Mouse (Mus musculus) heart, embryonic 14.5 days (tissue): ENCODE results near the gene Fbl. TPM values are rescaled to one million over a fixed set of nuclear protein-coding genes. Genes with fewer than 3 reads are reported as not detected.
"Not testable (repeated sequence)": the region's sequence is repeated elsewhere in the genome, so short reads cannot be mapped to it uniquely, and the experiment has no call there.

Experiments used
- ATAC-seq: fragments of 200-750 bp; cut with Nextera tagmentation; 2 replicates; pipeline ENCODE4 v1.8.0; 2017; ENCODE audit warnings: low read depth, moderate TSS enrichment; ENCODE audit not compliant: insufficient number of reproducible peaks, insufficient read depth, low FRiP score
- H3K27ac ChIP-seq, 2 experiments: fragments of 200-500 bp in 1 of 2; fragments of 300-500 bp in 1 of 2; sonication (generic) in 1 of 2; replicated peaks in 1 of 2; 2 replicates each; pipeline ENCODE4 v1.5.1; 2012 to 2014; ENCODE audit warnings: low read depth in 2 of 2, low read length in 2 of 2, control low read depth in 1 of 2, mild to moderate bottlenecking in 1 of 2, mixed read lengths in 1 of 2; ENCODE audit not compliant: control insufficient read depth in 1 of 2, insufficient read depth in 1 of 2
- H3K27me3 ChIP-seq: fragments of 300-500 bp; sonication (generic); 2 replicates; pipeline ENCODE4 v1.6.1; 2014; ENCODE audit warnings: mild to moderate bottlenecking, low read length, control low read depth; ENCODE audit not compliant: control insufficient read depth, insufficient read depth
- H3K36me3 ChIP-seq: fragments of 300-500 bp; sonication (generic); 2 replicates; pipeline ENCODE4 v1.6.1; 2014; ENCODE audit warnings: mild to moderate bottlenecking, control low read depth, low read length, mixed read lengths; ENCODE audit not compliant: control insufficient read depth, insufficient read depth
- H3K4me1 ChIP-seq, 2 experiments: fragments of 200-500 bp in 1 of 2; fragments of 300-500 bp in 1 of 2; sonication (generic) in 1 of 2; 2 replicates each; pipeline ENCODE4 v1.6.1; 2012 to 2014; ENCODE audit warnings: low read length in 2 of 2, control low read depth in 1 of 2, mixed read lengths in 1 of 2; ENCODE audit not compliant: control insufficient read depth in 2 of 2, insufficient read depth in 2 of 2
- H3K4me2 ChIP-seq: fragments of 300-500 bp; sonication (generic); 2 replicates; pipeline ENCODE4 v1.6.1; 2014; ENCODE audit warnings: mild to moderate bottlenecking, low read length
- H3K4me3 ChIP-seq, 2 experiments: fragments of 200-500 bp in 1 of 2; fragments of 300-500 bp in 1 of 2; sonication (generic) in 1 of 2; 2 replicates each; pipeline ENCODE4 v1.5.1; 2012 to 2014; ENCODE audit warnings: low read length in 2 of 2, mild to moderate bottlenecking in 2 of 2, control low read depth in 1 of 2, low read depth in 1 of 2, moderate library complexity in 1 of 2; ENCODE audit not compliant: control insufficient read depth in 1 of 2, insufficient read depth in 1 of 2
- H3K9ac ChIP-seq: fragments of 300-500 bp; sonication (generic); 2 replicates; pipeline ENCODE4 v1.6.1; 2014; ENCODE audit warnings: mild to moderate bottlenecking, low read length
- H3K9me3 ChIP-seq: fragments of 300-500 bp; sonication (generic); 2 replicates; pipeline ENCODE4 v1.6.1; 2016; ENCODE audit warnings: low read length, control low read depth; ENCODE audit not compliant: control insufficient read depth
- WGBS: fragments of 180-500 bp; shearing (Covaris S2); extraction: QIAGEN DNeasy Blood & Tissue Kit; methylation state at CpG from one replicate; pipeline ENCODE4 v1.1.7; 2014; 5-methylcytosine and 5-hydroxymethylcytosine counted together
- polyA plus RNA-seq: library from polyadenylated mRNA; unstranded; fragments of >200 nt; fragmentation: Nextera tagmentation; extraction: Ambion mirVana; gene quantifications from 2 replicates; pipeline ENCODE4 v1.2.1, GENCODE M21; 2014

Gene Fbl
- polyA plus RNA-seq, 1 experiment from 2014 or later = 23.1 TPM

GRCm38 (mm10) chr7:28210731-28211130 is 41.2 kb downstream of the Fbl start:
- Histone ChIP-seq H3K4me2 (no peak overlapping the region), H3K9ac (no peak overlapping the region), H3K36me3 (no peaks in the 10 kb centered on the region), H3K4me3 (no peak overlapping the region), H3K4me1 (no peaks in the 10 kb centered on the region), H3K27me3 (no peaks in the 10 kb centered on the region), H3K9me3 (no peaks in the 10 kb centered on the region), H3K27ac (no peak overlapping the region)
- ATAC-seq = no peak
- WGBS = 43% methylated on average over 5 of the region's 5 CpGs

DNA sequence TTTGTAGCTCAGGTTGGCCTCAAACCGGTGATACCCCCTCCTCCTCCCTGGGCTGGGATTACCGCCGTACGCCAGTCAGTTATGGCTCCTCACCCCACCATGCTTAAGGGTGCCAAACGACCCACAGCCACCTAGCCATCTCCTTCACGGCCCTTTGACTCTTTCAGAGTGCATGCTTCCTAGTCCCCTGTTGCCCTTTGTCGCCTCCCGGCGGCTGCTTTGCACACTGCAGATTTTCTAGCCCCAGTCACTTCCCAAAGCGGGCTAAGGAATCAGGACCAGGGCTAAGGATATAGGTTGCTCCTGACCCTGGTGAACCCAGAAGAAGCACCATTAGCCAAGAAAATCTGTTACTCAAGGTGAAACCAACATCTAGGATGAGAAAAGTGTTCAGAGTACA is 44.6 kb downstream of the Fbl start:
- no peak for ATAC-seq
- Histone ChIP-seq H3K9ac (no peak overlapping the region), H3K27ac (no peak overlapping the region), H3K9me3 (no peaks in the 10 kb centered on the region), H3K4me1 (no peaks in the 10 kb centered on the region), H3K4me3 (no peak overlapping the region), H3K36me3 (no peaks in the 10 kb centered on the region), H3K4me2 (no peak overlapping the region), H3K27me3 (no peaks in the 10 kb centered on the region)
- WGBS = 29% methylated on average over 10 of the region's 10 CpGs

GRCm38 (mm10) chr7:28215950-28216349 is 46.4 kb downstream of the Fbl start:
- not testable (repeated sequence) for H3K27ac ChIP-seq, H3K9ac ChIP-seq, H3K4me3 ChIP-seq, ATAC-seq, H3K27me3 ChIP-seq, H3K4me1 ChIP-seq, H3K4me2 ChIP-seq, H3K9me3 ChIP-seq, H3K36me3 ChIP-seq
- WGBS = 70% methylated on average over 2 of the region's 2 CpGs

- H3K36me3 ChIP-seq, H3K4me3 ChIP-seq, H3K9ac ChIP-seq, H3K9me3 ChIP-seq, H3K4me2 ChIP-seq, H3K27ac ChIP-seq, ATAC-seq, H3K27me3 ChIP-seq, H3K4me1 ChIP-seq: not testable (repeated sequence)
- 86% methylated on average over 3 of the region's 13 CpGs for WGBS
These were observed 48.3 kb downstream of the Fbl start for GRCm38 (mm10) chr7:28217811-28218210.

DNA sequence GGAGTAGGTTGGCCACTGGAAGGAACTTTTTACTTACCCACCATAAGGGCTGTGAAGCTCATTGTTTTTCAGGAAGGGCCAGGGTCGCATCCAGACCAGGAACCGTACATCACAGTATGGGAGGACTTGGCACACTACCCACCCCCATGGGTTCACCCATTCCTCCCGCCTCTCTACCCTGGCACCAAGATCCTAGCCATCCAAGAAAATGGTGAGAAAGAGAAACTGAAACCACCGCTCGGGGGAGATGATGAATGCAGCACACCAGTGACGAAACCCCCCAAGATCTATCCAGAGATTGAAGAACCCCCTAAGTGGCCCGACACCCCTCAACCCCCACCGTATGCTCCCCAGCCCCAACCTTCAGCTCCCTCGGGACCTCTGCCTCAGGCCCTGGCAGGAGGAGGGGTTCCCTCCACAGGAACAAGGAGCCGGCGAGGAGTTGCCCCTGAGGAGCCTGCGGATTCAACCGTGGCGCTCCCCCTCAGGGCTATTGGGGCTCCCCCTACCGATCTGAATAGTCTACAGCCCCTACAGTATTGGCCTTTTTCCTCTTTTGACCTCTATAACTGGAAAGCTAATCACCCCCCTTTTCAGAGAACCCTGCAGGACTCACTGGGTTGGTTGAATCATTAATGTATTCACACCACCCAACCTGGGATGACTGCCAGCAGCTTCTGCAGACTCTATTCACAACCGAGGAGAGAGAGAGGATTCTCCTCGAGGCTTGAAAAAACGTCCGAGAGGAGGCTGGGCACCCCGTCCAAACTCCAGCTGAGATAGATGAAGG is 49.6 kb downstream of the Fbl start:
- H3K4me3 ChIP-seq, H3K9me3 ChIP-seq, H3K27me3 ChIP-seq, ATAC-seq, H3K36me3 ChIP-seq, H3K9ac ChIP-seq, H3K4me1 ChIP-seq, H3K4me2 ChIP-seq, H3K27ac ChIP-seq: not testable (repeated sequence)
- 84% methylated on average over 19 of the region's 20 CpGs for WGBS

- H3K4me1 ChIP-seq, ATAC-seq, H3K27ac ChIP-seq, H3K36me3 ChIP-seq, H3K4me3 ChIP-seq, H3K27me3 ChIP-seq, H3K4me2 ChIP-seq, H3K9me3 ChIP-seq, H3K9ac ChIP-seq: not testable (repeated sequence)
- 74% methylated on average over 4 of the region's 4 CpGs for WGBS
These were observed 57.3 kb downstream of the Fbl start for GRCm38 (mm10) chr7:28226836-28227235.

- ATAC-seq, H3K9ac ChIP-seq, H3K27ac ChIP-seq, H3K4me2 ChIP-seq, H3K4me1 ChIP-seq, H3K4me3 ChIP-seq, H3K9me3 ChIP-seq, H3K36me3 ChIP-seq, H3K27me3 ChIP-seq: not testable (repeated sequence)
- WGBS = 82% methylated on average over 4 of the region's 4 CpGs
These were observed 57.9 kb downstream of the Fbl start for GRCm38 (mm10) chr7:28227421-28227820.
